Mouse (Mus musculus) midbrain, embryonic 13.5 days (tissue): ENCODE measurements around the gene Slamf9. TPM values are rescaled to one million over a fixed set of nuclear protein-coding genes. Genes with fewer than 3 reads are reported as not detected.
A peak's percentile ranks its signal among the peaks of the same experiment; 100 is the strongest.

Source experiments
- ATAC-seq: fragments of 200-750 bp; cut with Nextera tagmentation; 2 replicates; pipeline ENCODE4 v1.8.0; 2017; ENCODE audit warnings: mild to moderate bottlenecking, moderate TSS enrichment, moderate library complexity
- H3K27ac ChIP-seq: fragments of 300-500 bp; sonication (generic); 2 replicates; pipeline ENCODE4 v1.5.1; 2015; ENCODE audit warnings: inconsistent platforms, mild to moderate bottlenecking, moderate library complexity
- H3K27me3 ChIP-seq: fragments of 300-500 bp; sonication (generic); 2 replicates; pipeline ENCODE4 v1.6.1; 2015; ENCODE audit warnings: mild to moderate bottlenecking, inconsistent platforms
- H3K36me3 ChIP-seq: fragments of 300-500 bp; sonication (generic); 2 replicates; pipeline ENCODE4 v1.6.1; 2015; ENCODE audit warnings: mild to moderate bottlenecking, inconsistent platforms
- H3K4me1 ChIP-seq: fragments of 300-500 bp; sonication (generic); replicated peaks from 2 replicates; pipeline ENCODE4 v1.6.1; 2015; ENCODE audit warnings: inconsistent platforms
- H3K4me2 ChIP-seq: fragments of 300-500 bp; sonication (generic); replicated peaks from 2 replicates; pipeline ENCODE4 v1.6.1; 2015; ENCODE audit warnings: moderate library complexity, mild to moderate bottlenecking, inconsistent platforms
- H3K4me3 ChIP-seq: fragments of 300-500 bp; sonication (generic); replicated peaks from 2 replicates; pipeline ENCODE4 v1.5.1; 2015; ENCODE audit warnings: mild to moderate bottlenecking, inconsistent platforms
- H3K9ac ChIP-seq: fragments of 300-500 bp; sonication (generic); replicated peaks from 2 replicates; pipeline ENCODE4 v1.6.1; 2015; ENCODE audit warnings: mild to moderate bottlenecking, inconsistent platforms
- H3K9me3 ChIP-seq: fragments of 300-500 bp; sonication (generic); 2 replicates; pipeline ENCODE4 v1.6.1; 2016; ENCODE audit warnings: mild to moderate bottlenecking, inconsistent platforms
- WGBS: fragments of 180-500 bp; shearing (Covaris S2); methylation state at CpG from one replicate; pipeline ENCODE4 v1.1.7; 2015; 5-methylcytosine and 5-hydroxymethylcytosine counted together
- polyA plus RNA-seq: library from polyadenylated mRNA; unstranded; fragments of >200 nt; fragmentation: Nextera tagmentation; extraction: Ambion mirVana; gene quantifications from 2 replicates; pipeline ENCODE4 v1.2.1, GENCODE M21; 2015

The Slamf9 gene
- polyA plus RNA-seq, 1 experiment from 2014 or later: 0.31 TPM

DNA sequence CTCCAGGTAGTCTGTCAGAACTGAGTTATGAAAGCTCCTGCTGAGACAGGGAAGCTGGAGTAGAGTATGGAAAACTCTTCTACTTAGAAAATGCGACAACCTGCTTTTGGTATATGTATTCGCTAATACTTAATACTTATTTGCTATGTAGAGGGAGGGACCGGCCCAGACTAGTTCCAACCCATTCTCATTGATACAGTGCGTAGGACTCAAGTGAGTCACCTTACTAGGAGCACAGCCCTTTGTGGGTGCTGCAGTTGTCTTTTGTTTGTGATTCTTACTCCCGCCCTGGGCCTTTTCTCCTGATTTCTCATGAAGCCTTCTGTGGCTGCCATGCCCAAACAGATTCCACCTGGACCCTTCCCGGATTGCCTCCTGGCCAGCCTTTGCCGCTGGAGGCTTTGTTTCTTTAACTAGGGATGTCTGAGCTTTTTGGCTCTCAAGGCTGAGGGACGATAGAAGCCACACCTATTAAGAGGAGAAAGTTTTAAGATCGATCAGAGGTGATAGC is 33.2 kb upstream of the Slamf9 start:
- no peak overlapping the region for H3K4me3 ChIP-seq
- H3K27ac ChIP-seq: no peak overlapping the region
- no peaks in the 10 kb centered on the region for H3K36me3 ChIP-seq
- no peaks in the 10 kb centered on the region for H3K27me3 ChIP-seq
- 88% methylated on average over 9 of the region's 9 CpGs for WGBS
- H3K9ac ChIP-seq: no peak overlapping the region
- no peak for ATAC-seq
- no peaks in the 10 kb centered on the region for H3K9me3 ChIP-seq
- H3K4me1 ChIP-seq: no peaks in the 10 kb centered on the region
- H3K4me2 ChIP-seq: no peak overlapping the region

DNA sequence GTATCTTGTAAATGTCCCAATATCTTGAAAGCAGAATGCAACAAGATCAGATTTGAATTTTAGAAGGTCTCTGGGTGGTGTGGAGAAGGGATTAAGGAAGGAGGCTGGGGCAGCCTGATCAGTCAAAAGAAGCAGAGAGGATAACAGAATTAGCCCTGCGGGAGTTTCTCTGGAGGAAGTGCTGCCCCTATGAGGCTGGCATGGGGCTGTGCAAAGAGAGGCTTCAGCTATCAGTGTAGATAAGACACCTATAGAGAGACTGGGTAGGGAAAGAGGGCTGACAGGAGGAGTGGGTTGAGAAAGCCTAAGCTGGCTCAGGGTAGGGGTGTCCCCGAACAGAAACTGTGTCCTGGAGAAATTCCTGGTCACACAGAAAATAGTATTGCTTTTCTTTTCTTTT is 24.9 kb upstream of the Slamf9 start:
- Histone ChIP-seq H3K9ac (no peak overlapping the region), H3K4me1 (no peaks in the 10 kb centered on the region), H3K9me3 (no peaks in the 10 kb centered on the region), H3K4me2 (no peak overlapping the region), H3K36me3 (no peaks in the 10 kb centered on the region), H3K4me3 (no peak overlapping the region), H3K27me3 (no peaks in the 10 kb centered on the region), H3K27ac (no peak overlapping the region)
- 0 out of 2 replicates have a peak, but pooled peaks have one; percentile 37 for ATAC-seq
- WGBS: 13% methylated on average over 2 of the region's 2 CpGs

DNA sequence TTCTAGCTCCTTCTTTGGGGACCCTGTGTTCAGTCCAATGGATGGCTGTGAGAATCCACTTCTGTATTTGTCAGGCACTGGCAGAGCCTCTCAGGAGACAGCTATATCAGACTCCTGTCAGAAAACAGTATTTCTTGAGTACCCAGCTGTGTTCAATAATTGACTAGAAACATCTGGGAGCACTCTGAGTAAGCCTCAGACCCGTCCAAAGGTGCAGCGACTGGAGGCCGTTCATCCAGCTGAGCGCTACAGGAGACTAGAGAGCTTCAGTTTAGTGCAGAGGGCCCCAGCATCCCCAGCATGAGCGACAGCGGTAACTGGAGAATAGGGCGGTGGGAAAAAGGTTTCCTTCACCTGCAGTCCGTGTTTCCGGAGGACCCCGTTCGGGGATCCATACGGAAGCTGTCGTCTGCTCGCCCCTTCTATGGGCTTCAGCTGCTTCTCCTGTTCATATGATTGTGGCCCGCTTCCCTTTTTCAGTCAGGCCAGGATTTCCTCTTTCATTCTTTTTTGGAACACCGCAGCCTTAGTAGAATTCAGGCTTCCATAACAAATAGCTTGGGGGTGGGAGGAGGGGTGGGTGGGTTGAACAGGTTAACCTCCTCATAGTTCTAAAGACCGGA is 24.2 kb upstream of the Slamf9 start:
- Histone ChIP-seq H3K9ac (no peak overlapping the region), H3K27me3 (no peaks in the 10 kb centered on the region), H3K4me2 (no peak overlapping the region), H3K27ac (no peak overlapping the region), H3K9me3 (no peaks in the 10 kb centered on the region), H3K4me1 (no peaks in the 10 kb centered on the region), H3K36me3 (no peaks in the 10 kb centered on the region), H3K4me3 (no peak overlapping the region)
- no peak for ATAC-seq
- whole genome bisulfite sequencing: 34% methylated on average over 17 of the region's 17 CpGs

DNA sequence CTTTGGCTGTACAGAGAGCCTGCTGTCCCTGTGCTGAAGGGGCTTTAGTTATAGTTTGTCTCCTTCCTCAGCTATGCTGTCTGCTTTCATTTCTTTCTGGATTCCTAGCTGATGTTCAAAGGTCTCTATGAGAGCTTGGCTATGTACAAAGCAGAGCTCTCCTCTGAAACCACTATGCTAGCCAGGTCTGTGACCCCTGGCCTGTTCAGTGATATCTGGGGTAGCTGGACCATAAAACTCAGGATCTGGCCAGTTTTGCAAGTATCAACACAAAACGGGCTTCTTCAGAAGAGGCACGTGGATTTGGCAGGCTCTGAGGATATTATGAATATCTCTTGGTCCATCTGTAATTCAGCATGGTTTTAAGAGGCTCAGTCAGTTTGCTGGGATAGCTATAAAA is 22.2 kb upstream of the Slamf9 start:
- H3K36me3 ChIP-seq: no peaks in the 10 kb centered on the region
- WGBS: 93% methylated on average over 2 of the region's 2 CpGs

DNA sequence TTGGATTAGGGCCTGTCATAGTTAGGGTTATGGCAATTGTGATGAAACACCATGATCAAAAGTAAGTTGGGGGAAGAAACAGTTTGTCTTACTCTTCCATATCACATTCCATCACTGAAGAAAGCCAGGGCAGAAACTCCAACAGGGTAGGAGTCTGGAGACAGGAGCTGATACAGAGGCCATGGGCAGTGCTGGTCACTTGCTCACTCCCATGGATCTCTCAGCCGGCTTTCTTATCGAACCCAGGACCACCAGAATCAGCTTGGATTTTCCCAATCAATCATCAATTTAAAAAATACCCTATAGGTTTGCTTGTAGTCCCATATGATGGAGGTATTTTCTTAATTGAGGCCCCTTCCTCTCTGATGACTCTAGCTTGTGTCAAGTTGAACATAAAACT is 21.3 kb upstream of the Slamf9 start:
- H3K36me3 ChIP-seq: no peaks in the 10 kb centered on the region
- H3K27ac ChIP-seq: no peak overlapping the region
- H3K27me3 ChIP-seq: no peaks in the 10 kb centered on the region
- H3K9ac ChIP-seq: no peak overlapping the region
- WGBS: 84% methylated on average over 2 of the region's 2 CpGs
- no peaks in the 10 kb centered on the region for H3K9me3 ChIP-seq
- H3K4me1 ChIP-seq: no peaks in the 10 kb centered on the region
- no peak overlapping the region for H3K4me2 ChIP-seq
- no peak for ATAC-seq
- H3K4me3 ChIP-seq: no peak overlapping the region

More for the DNA sequence above, 22.2 kb upstream of the Slamf9 start:
- H3K4me2 ChIP-seq: no peak overlapping the region
- no peak for ATAC-seq
- no peak overlapping the region for H3K4me3 ChIP-seq
- H3K27me3 ChIP-seq: no peaks in the 10 kb centered on the region
- H3K9me3 ChIP-seq: no peaks in the 10 kb centered on the region
- no peaks in the 10 kb centered on the region for H3K4me1 ChIP-seq
- no peak overlapping the region for H3K27ac ChIP-seq
- H3K9ac ChIP-seq: no peak overlapping the region

DNA sequence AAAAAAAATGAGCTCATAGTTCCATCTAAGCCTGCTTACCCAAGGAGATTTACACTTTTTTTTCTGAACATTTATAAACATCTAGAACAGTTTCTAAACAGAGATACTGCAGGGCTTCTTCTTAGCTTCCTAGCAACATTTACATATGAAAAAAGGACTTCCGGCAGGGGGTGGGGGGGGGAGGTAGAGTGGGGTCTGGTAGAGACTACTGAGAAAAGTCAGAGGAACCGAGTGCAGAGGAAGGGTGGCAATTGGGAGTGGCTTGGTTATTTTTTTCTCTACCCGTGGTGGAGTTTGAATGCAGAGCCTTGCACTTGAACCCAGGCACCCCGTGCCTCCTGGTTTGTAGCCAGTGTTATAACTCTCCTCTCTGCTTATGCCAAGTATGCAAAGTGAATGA is 19.7 kb upstream of the Slamf9 start:
- Histone ChIP-seq H3K9me3 (no peaks in the 10 kb centered on the region), H3K4me1 (no peaks in the 10 kb centered on the region), H3K4me3 (no peak overlapping the region), H3K9ac (no peak overlapping the region), H3K4me2 (no peak overlapping the region), H3K27me3 (no peaks in the 10 kb centered on the region), H3K27ac (no peak overlapping the region), H3K36me3 (no peaks in the 10 kb centered on the region)
- WGBS: 13% methylated on average over 4 of the region's 4 CpGs
- no peak for ATAC-seq

DNA sequence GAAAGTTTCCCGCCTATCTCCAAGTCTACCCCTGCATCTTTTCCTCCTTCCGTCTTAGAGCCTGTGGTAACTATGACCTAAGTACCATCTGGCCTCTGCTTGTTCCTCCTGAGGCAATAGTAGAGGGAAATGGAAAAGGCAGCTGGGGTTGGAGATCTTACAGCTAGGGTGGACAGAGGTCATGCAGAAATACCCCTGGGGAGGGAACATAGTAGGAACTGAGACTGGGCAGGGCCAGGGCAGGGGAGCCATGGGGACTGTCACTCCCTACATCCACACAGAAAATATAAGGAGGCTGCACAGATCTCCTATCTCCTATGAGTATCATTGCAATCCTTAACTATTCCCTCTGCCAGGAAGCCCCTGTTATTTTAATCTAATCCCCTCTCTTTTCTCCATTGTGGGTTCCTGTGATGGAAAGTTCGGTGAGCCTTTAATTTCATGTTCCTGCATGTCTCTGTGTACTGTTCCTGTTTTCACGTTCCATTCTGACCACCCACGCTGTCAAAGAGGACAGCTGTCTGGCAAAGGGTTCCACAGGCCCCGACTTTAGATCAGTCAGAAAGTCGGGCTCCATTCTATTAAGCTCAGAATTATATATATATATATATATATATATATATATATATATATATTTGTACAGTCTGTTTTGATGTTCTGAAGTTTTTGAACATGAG is 19.0 kb upstream of the Slamf9 start:
- no peak for ATAC-seq
- Histone ChIP-seq H3K9me3 (no peaks in the 10 kb centered on the region), H3K4me1 (no peaks in the 10 kb centered on the region), H3K4me3 (no peak overlapping the region), H3K27ac (no peak overlapping the region), H3K9ac (no peak overlapping the region), H3K4me2 (no peak overlapping the region), H3K27me3 (no peaks in the 10 kb centered on the region), H3K36me3 (no peaks in the 10 kb centered on the region)
- WGBS: 74% methylated on average over 7 of the region's 7 CpGs

DNA sequence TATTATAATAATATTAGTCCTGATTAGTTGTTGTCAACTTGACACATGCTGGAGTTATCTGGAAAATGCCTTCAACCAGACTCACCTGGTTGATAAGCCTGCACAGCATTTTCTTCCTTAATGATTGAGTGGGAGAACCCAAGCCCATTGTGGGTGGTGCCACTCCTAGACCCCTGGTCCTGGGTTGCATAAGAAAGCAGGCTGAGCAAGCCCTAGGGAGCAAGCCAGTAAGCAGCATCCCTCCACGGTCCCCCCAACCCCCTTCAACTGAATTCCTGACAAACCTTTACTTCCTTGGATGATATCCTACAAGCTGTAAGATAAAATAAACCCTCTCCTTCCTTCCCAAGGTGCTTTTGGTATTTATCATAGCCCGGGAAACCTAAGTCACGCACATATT is 18.0 kb upstream of the Slamf9 start:
- Histone ChIP-seq H3K9me3 (no peaks in the 10 kb centered on the region), H3K27me3 (no peaks in the 10 kb centered on the region), H3K27ac (no peak overlapping the region), H3K4me3 (no peak overlapping the region), H3K9ac (no peak overlapping the region), H3K4me2 (no peak overlapping the region), H3K36me3 (no peaks in the 10 kb centered on the region), H3K4me1 (no peaks in the 10 kb centered on the region)
- 90% methylated on average over 3 of the region's 3 CpGs for WGBS
- ATAC-seq: no peak

DNA sequence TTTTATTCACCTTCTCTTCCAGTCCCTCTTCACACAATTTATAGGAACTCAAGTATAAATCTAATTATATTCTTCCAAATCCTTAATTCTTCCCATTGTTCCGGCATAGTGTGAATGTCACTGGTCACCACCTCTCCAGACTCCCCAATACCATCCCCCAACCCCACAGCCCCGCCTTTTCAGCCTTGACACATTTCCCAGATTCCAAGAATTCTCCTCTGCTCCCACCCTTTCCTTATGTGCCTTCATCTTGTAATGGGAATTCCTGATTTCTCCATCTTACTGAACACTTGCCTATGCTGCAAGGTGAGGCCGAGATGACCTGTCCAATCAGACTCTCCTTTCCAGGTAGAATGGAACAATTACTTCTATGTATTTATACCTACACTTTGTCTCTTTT is 17.1 kb upstream of the Slamf9 start:
- WGBS: 92% methylated on average over 3 of the region's 3 CpGs
- Histone ChIP-seq H3K4me2 (no peak overlapping the region), H3K27me3 (no peaks in the 10 kb centered on the region), H3K36me3 (no peaks in the 10 kb centered on the region), H3K9me3 (no peaks in the 10 kb centered on the region), H3K4me3 (no peak overlapping the region), H3K27ac (no peak overlapping the region), H3K4me1 (no peaks in the 10 kb centered on the region), H3K9ac (no peak overlapping the region)
- no peak for ATAC-seq

DNA sequence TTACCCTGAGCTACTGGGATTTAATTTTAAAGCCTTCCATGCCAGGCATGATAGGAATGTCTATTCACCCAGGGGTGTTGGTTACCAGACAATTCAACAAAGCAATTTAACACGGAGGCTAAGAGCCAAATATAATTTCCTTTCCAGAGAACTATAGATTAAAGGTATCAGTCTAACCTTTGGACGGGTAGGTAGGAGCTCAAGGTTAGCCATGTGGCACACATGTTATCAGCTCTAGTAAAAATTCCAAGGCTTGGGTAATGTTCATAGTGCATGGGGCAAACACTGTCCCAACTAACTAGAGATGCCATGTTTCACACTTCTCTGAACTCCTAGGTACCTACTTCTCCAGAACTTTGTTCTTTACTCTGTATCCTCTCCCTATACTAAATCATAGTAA is 13.6 kb upstream of the Slamf9 start:
- H3K27ac ChIP-seq: no peak overlapping the region
- H3K9me3 ChIP-seq: no peaks in the 10 kb centered on the region
- 78% methylated on average over 2 of the region's 2 CpGs for WGBS
- H3K4me3 ChIP-seq: no peak overlapping the region
- ATAC-seq: no peak
- no peaks in the 10 kb centered on the region for H3K27me3 ChIP-seq
- H3K9ac ChIP-seq: no peak overlapping the region
- no peaks in the 10 kb centered on the region for H3K4me1 ChIP-seq
- H3K36me3 ChIP-seq: no peaks in the 10 kb centered on the region
- H3K4me2 ChIP-seq: no peak overlapping the region

DNA sequence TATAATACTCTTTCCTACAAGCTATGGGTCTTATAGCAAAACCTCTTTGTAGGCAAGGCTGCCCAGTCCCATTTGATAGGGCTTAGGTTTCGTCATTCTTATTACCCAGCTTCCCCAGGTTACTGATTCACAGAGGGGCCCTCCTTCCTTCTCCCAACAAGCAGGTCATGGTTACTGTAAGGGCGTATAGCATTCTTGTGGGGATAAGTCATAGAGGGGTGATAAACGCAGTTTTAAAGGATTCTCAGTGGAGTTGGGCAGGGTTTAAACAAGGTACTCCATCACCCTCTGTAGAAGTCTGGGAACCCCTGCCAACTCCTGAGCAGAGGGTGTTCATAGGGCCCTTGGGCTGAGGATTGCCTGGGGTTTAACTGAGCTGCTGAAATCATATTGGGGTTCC is 12.6 kb upstream of the Slamf9 start:
- no peak for ATAC-seq
- Histone ChIP-seq H3K9ac (no peak overlapping the region), H3K36me3 (no peaks in the 10 kb centered on the region), H3K4me1 (no peaks in the 10 kb centered on the region), H3K4me3 (no peak overlapping the region), H3K4me2 (no peak overlapping the region), H3K27ac (no peak overlapping the region), H3K27me3 (no peaks in the 10 kb centered on the region), H3K9me3 (no peaks in the 10 kb centered on the region)
- 87% methylated on average over 3 of the region's 3 CpGs for WGBS

DNA sequence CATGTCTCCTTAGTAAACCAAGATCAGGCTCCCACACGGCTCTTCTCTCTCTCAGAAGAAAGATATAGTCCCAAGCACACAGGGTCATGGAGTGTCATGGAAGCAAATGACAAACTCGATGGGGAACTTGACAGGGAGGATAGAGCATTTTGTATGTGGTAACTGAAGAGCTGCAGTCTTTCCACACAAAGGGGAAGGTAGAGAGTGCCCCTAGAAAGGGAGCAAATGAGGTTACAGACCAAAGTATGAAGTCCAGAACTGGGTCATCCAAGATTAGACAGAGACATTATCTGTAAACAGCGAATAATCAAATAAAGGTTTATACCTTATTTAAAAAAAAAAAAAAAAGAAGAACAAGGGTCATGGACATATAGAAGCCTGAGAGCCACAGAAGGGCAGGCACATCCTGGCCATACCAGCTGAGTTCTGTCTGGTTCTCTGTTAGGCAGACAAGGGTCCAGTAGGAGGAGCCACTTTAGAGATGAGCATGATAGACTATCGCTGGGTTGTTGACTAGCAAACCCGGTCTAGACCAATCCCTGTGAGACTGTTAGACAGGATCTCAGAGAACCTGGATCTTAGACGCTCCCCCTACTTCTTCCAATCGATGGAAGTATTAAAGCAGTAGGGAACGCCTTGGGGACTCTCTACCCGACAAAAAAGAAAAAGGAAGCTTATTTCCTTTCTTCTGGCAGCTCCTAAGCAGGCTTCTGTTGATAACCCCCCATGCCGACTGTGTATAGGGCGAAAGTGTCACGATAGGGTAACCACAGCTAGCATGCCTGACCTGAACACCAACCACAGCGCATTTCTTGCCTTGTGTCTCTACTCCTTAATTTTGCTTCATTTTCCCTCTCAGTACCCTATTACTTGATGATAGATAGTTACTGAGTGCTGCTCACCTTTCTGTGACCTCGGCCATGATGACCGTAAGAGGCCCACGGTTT is 11.5 kb upstream of the Slamf9 start:
- Histone ChIP-seq H3K4me2 (no peak overlapping the region), H3K36me3 (no peaks in the 10 kb centered on the region), H3K4me3 (no peak overlapping the region), H3K27me3 (no peaks in the 10 kb centered on the region), H3K9me3 (no peaks in the 10 kb centered on the region), H3K4me1 (no peaks in the 10 kb centered on the region), H3K27ac (no peak overlapping the region), H3K9ac (no peak overlapping the region)
- ATAC-seq: no peak
- 89% methylated on average over 16 of the region's 16 CpGs for WGBS
